In the genomic region with DNA sequence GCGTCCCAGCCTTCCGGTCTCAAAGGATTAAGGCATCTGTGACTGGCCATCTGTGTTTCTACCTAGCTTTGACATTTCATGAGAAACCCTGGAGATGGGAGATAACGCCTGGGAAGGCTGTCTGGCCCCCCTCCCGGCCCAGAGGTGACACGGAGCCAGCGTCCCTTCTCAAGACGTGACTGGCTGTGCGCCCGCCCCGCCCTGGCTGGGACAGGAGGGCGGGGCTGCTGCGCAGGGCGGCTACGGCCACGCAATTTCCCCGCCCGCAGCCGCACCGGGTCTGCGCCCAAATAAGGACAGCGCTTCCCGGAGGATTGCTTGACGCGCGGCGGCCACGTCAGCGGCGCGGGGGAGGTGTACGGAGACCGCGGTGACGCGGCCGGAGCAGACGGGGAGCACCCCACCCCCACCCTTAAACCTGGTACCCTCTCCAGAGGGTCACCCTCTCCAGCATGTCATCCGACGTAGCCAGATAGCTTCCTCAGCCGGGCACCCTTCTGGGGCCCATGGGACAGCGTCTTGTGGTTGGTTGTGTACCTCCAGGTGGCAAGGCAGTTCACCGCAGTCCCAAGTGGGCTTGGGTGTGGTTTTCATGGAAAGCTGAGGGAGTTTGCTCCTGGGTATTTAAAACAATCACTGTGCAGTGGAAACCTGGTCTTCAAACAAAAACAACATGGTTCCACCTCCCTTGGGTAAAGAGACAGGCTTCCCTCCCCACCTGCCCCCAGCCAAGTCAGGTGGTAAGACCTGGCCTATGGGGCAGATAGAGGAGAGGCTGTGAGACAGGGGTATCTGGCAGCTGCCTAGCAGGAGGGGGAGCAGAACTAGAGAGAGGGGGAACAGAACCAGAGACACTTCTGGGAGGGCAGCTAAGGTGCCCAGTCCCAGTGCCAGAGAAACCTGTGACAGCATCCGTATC, we compare ENCODE assay signal across 8 mouse cellular contexts. TPM values are rescaled to one million over a fixed set of nuclear protein-coding genes. Genes with fewer than 3 reads are reported as not detected.
A peak's percentile ranks its signal among the peaks of the same experiment; 100 is the strongest.
DNase-seq lines count a peak whose midpoint lies in the region; ATAC-seq and TF ChIP-seq lines count a peak whose summit lies in the region.

No protein-coding gene starts in this region.

- peak overlapping the region; percentile 69 for H3K4me3 ChIP-seq in erythroblast, embryonic 14.5 days (replicated peaks)
- H3K4me3 ChIP-seq in heart, embryonic 13.5 days: peak overlapping the region; percentile 57
- peak overlapping the region; percentile 58 for H3K4me3 ChIP-seq in liver, embryonic 12.5 days

- H3K9ac ChIP-seq in heart, embryonic 13.5 days: peak overlapping the region; percentile 83
- peak overlapping the region; percentile 80 for H3K9ac ChIP-seq in liver, embryonic 12.5 days

- no peak for TF ChIP-seq POLR2A in brain, embryonic 14.5 days (IDR thresholded peaks at IDR 0.05; ENCODE audit: borderline replicate concordance, extremely low read depth, insufficient read depth, insufficient read length, poor library complexity, severe bottlenecking)

- peaks cover 11% of the 10 kb centered on the region for H3K27me3 ChIP-seq in erythroblast, embryonic 14.5 days (ENCODE audit: control insufficient read depth)
- no peaks in the 10 kb centered on the region for H3K27me3 ChIP-seq in heart, embryonic 13.5 days (replicated peaks)
- 0 out of 2 replicates have a peak, but pooled peaks cover 6% of the 10 kb centered on the region for H3K27me3 ChIP-seq in liver, embryonic 12.5 days (replicated peaks)
- H3K27me3 ChIP-seq in splenic B cell, adult 2 months (ENCODE audit: control insufficient read depth, insufficient read depth, low read length, poor library complexity, severe bottlenecking): no peaks in the 10 kb centered on the region

- 2% methylated on average over 43 of the region's 43 CpGs for WGBS in heart, embryonic 13.5 days
- 1% methylated on average over 43 of the region's 43 CpGs for WGBS in liver, embryonic 12.5 days (ENCODE audit: insufficient replicate concordance)

- TF ChIP-seq CTCF in brain, embryonic 14.5 days (IDR thresholded peaks at IDR 0.05; ENCODE audit: borderline replicate concordance, extremely low read depth, insufficient read depth, insufficient read length): no peak

- DNase-seq in CD4-positive helper T cell, adult 2 months (ENCODE audit: low read depth, low spot score): peak; percentile 98
- DNase-seq in brain, embryonic 14.5 days (ENCODE audit: low read depth): peak; percentile 95
- DNase-seq in kidney, postnatal 10 days: peak; percentile 97
- DNase-seq in naive thymus-derived CD4-positive, alpha-beta T cell, adult 2 months (ENCODE audit: low read depth): peak; percentile 97
- peak; percentile 97 for DNase-seq in splenic B cell, adult 2 months (ENCODE audit: low read depth, low spot score)

- peaks cover 3% of the 10 kb centered on the region; the same call in 1 of the 2 replicates for H3K36me3 ChIP-seq in erythroblast, embryonic 14.5 days (ENCODE audit: control insufficient read depth)
- no peaks in the 10 kb centered on the region for H3K36me3 ChIP-seq in heart, embryonic 13.5 days
- H3K36me3 ChIP-seq in liver, embryonic 12.5 days: no peaks in the 10 kb centered on the region
- no peaks in the 10 kb centered on the region for H3K36me3 ChIP-seq in splenic B cell, adult 2 months (ENCODE audit: control insufficient read depth, insufficient read depth, low read length, poor library complexity, severe bottlenecking)

- H3K27ac ChIP-seq in heart, embryonic 13.5 days (replicated peaks): peak overlapping the region; percentile 97
- H3K27ac ChIP-seq in liver, embryonic 12.5 days: peak overlapping the region; percentile 97

- peak; percentile 95 for ATAC-seq in heart, embryonic 13.5 days (ENCODE audit: extremely low read depth, insufficient number of reproducible peaks, low FRiP score, low TSS enrichment)
- peak; percentile 96 for ATAC-seq in liver, embryonic 12.5 days

- H3K4me1 ChIP-seq in erythroblast, embryonic 14.5 days (ENCODE audit: control insufficient read depth): peaks cover 94% of the 10 kb centered on the region
- H3K4me1 ChIP-seq in heart, embryonic 13.5 days: peaks cover 61% of the 10 kb centered on the region
- peaks cover 88% of the 10 kb centered on the region for H3K4me1 ChIP-seq in liver, embryonic 12.5 days

- H3K4me2 ChIP-seq in heart, embryonic 13.5 days: peak overlapping the region; percentile 90
- peak overlapping the region; percentile 84 for H3K4me2 ChIP-seq in liver, embryonic 12.5 days

- H3K9me3 ChIP-seq in erythroblast, embryonic 14.5 days (ENCODE audit: control insufficient read depth, low read length): no peaks in the 10 kb centered on the region
- no peaks in the 10 kb centered on the region for H3K9me3 ChIP-seq in heart, embryonic 13.5 days
- H3K9me3 ChIP-seq in liver, embryonic 12.5 days (replicated peaks): no peaks in the 10 kb centered on the region

RNA-seq across cellular contexts. Expression of gene Btg2, which starts 14.2 kb away (rescaled TPM):
- 31.8 and 58.3 TPM in 2 replicates for polyA plus RNA-seq in brain, embryonic 14.5 days (2012; rRNA removed)
- polyA plus RNA-seq in erythroblast, embryonic 14.5 days (2012): 13.2 and 14.8 TPM in 2 replicates
- polyA plus RNA-seq in heart, embryonic 13.5 days (2015; fragmentation: Nextera tagmentation; extraction: Ambion mirVana): 33.1 and 37.0 TPM in 2 replicates
- 78.2 and 80.8 TPM in 2 replicates for polyA plus RNA-seq in liver, embryonic 12.5 days (2016; fragmentation: Nextera tagmentation; extraction: Ambion mirVana)

RNA-seq across cellular contexts. Expression of gene Chit1, which starts 17.9 kb away (rescaled TPM):
- polyA plus RNA-seq in brain, embryonic 14.5 days (2012; rRNA removed): 0.09 and 0.11 TPM in 2 replicates
- polyA plus RNA-seq in erythroblast, embryonic 14.5 days (2012): not detected in 2 replicates
- 0.59 and 0.75 TPM in 2 replicates for polyA plus RNA-seq in heart, embryonic 13.5 days (2015; fragmentation: Nextera tagmentation; extraction: Ambion mirVana)
- 0.07 and 0.12 TPM in 2 replicates for polyA plus RNA-seq in liver, embryonic 12.5 days (2016; fragmentation: Nextera tagmentation; extraction: Ambion mirVana)

RNA-seq across cellular contexts. Expression of gene Fmod, which starts 56.1 kb away (rescaled TPM):
- 2.8 and 7.4 TPM in 2 replicates for polyA plus RNA-seq in brain, embryonic 14.5 days (2012; rRNA removed)
- polyA plus RNA-seq in erythroblast, embryonic 14.5 days (2012): not detected in 2 replicates
- polyA plus RNA-seq in heart, embryonic 13.5 days (2015; fragmentation: Nextera tagmentation; extraction: Ambion mirVana): 22.8 and 26.3 TPM in 2 replicates
- polyA plus RNA-seq in liver, embryonic 12.5 days (2016; fragmentation: Nextera tagmentation; extraction: Ambion mirVana): 2.6 and 3.1 TPM in 2 replicates

Comparison
In these comparisons a context has a peak if more than half of its experiments do, and no peak if none do; other contexts are left out.
1. Peak in every context shown above with its lines: DNase-seq, ATAC-seq, H3K4me3 ChIP-seq and H3K27ac ChIP-seq.